Mouse (Mus musculus): Measurements from ENCODE around the gene Gm10073. TPM values are rescaled to one million over a fixed set of nuclear protein-coding genes. Genes with fewer than 3 reads are reported as not detected.
"Not testable (repeated sequence)": the region's sequence is repeated elsewhere in the genome, so short reads cannot be mapped to it uniquely, and the experiment has no call there.

The Gm10073 gene
- polyA plus RNA-seq, 1 experiment: 9.8 TPM

- H3K36me3 ChIP-seq (ENCODE audit: control insufficient read depth, insufficient read depth, low read length): no peaks in the 10 kb centered on the region
- no peaks in the 10 kb centered on the region for H3K4me1 ChIP-seq (ENCODE audit: control insufficient read depth, insufficient read depth, low read length)
- no peak overlapping the region for H3K27ac ChIP-seq (ENCODE audit: control insufficient read depth, insufficient read depth, low read depth, low read length)
- no peak overlapping the region for H3K4me3 ChIP-seq (ENCODE audit: control insufficient read depth, low read depth, low read length)
- no peaks in the 10 kb centered on the region for H3K27me3 ChIP-seq (ENCODE audit: control insufficient read depth, insufficient read depth, low read length)
- no peak for TF ChIP-seq POLR2A (IDR thresholded peaks at IDR 0.05; ENCODE audit: control insufficient read depth, low read depth, low read length)
- no peak for TF ChIP-seq CTCF (IDR thresholded peaks at IDR 0.05; ENCODE audit: control insufficient read depth, insufficient read depth, insufficient replicate concordance, low read depth, low read length)
Measured at GRCm38 (mm10) chr8:106576849-106577555, 3.7 kb upstream of the Gm10073 start.

GRCm38 (mm10) chr8:106574283-106574682 is 1.0 kb upstream of the Gm10073 start:
- Histone ChIP-seq H3K27me3 (ENCODE audit: control insufficient read depth, insufficient read depth, low read length) (no peaks in the 10 kb centered on the region), H3K4me1 (ENCODE audit: control insufficient read depth, insufficient read depth, low read length) (no peaks in the 10 kb centered on the region), H3K27ac (ENCODE audit: control insufficient read depth, insufficient read depth, low read depth, low read length) (no peak overlapping the region), H3K4me3 (ENCODE audit: control insufficient read depth, low read depth, low read length) (no peak overlapping the region), H3K36me3 (ENCODE audit: control insufficient read depth, insufficient read depth, low read length) (no peaks in the 10 kb centered on the region)
- TF ChIP-seq POLR2A (IDR thresholded peaks at IDR 0.05; ENCODE audit: control insufficient read depth, low read depth, low read length): no peak
- no peak for TF ChIP-seq CTCF (IDR thresholded peaks at IDR 0.05; ENCODE audit: control insufficient read depth, insufficient read depth, insufficient replicate concordance, low read depth, low read length)

DNA sequence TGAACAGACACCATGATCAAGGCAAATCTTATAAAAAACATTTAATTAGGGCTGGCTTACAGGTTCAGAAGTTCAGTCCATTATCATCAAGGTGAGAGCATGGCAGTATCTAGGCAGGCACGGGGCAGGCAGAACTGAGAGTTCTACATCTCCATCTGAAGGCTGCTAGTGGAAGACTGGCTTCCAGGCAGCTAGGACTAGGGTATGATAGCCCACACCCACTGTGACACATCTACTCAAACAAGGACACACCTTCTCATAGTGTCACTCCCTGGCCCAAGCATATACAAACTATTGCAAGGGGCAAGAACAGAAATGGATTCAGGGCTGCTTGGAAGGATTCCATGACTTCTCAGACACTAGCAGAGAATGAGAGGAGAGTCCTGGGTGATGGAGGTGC is 1.1 kb downstream of the Gm10073 start:
- H3K27me3 ChIP-seq (ENCODE audit: control insufficient read depth, insufficient read depth, low read length); H3K4me3 ChIP-seq (ENCODE audit: control insufficient read depth, low read depth, low read length); H3K36me3 ChIP-seq (ENCODE audit: control insufficient read depth, insufficient read depth, low read length); H3K4me1 ChIP-seq (ENCODE audit: control insufficient read depth, insufficient read depth, low read length); H3K27ac ChIP-seq (ENCODE audit: control insufficient read depth, insufficient read depth, low read depth, low read length): not testable (repeated sequence)

DNA sequence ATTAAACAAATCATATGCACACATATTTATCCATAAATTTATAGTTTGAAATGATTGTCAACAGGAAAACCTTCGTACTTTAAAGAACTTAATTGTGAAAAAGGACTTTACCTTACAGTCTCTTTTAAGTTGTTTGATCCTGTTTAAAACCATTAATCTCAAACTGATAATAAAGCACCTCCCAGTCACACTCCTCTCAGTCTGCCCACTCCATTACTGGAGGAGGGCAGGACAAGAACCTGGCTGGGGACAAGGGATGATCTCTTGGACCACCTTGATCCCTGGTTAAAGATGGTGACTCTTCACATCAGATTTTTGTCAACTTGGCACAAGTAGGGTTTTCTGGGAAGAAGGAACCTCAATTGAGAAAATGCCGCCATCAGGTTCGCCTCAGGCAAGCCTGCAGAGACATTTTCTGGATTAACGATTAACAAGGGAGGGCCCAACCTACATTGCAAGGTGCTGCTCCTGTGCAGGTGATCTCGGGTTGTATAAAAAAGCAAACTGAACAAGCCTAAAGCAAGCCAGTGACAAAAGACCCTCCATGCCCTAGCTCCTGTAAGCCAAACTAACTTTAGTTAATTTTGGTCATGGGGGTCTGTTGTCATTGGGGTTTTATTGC is 1.6 kb downstream of the Gm10073 start:
- no peak for TF ChIP-seq POLR2A (IDR thresholded peaks at IDR 0.05; ENCODE audit: control insufficient read depth, low read depth, low read length)
- no peak for TF ChIP-seq CTCF (IDR thresholded peaks at IDR 0.05; ENCODE audit: control insufficient read depth, insufficient read depth, insufficient replicate concordance, low read depth, low read length)
- H3K27me3 ChIP-seq (ENCODE audit: control insufficient read depth, insufficient read depth, low read length): no peaks in the 10 kb centered on the region

GRCm38 (mm10) chr8:106570386-106570785 is 2.9 kb downstream of the Gm10073 start:
- Histone ChIP-seq H3K4me1 (ENCODE audit: control insufficient read depth, insufficient read depth, low read length) (no peaks in the 10 kb centered on the region), H3K36me3 (ENCODE audit: control insufficient read depth, insufficient read depth, low read length) (no peaks in the 10 kb centered on the region), H3K27ac (ENCODE audit: control insufficient read depth, insufficient read depth, low read depth, low read length) (no peak overlapping the region), H3K27me3 (ENCODE audit: control insufficient read depth, insufficient read depth, low read length) (no peaks in the 10 kb centered on the region), H3K4me3 (ENCODE audit: control insufficient read depth, low read depth, low read length) (no peak overlapping the region)
- TF ChIP-seq CTCF (IDR thresholded peaks at IDR 0.05; ENCODE audit: control insufficient read depth, insufficient read depth, insufficient replicate concordance, low read depth, low read length) (no peak), POLR2A (IDR thresholded peaks at IDR 0.05; ENCODE audit: control insufficient read depth, low read depth, low read length) (no peak)

More for the DNA sequence above, 1.6 kb downstream of the Gm10073 start:
- Histone ChIP-seq H3K4me3 (ENCODE audit: control insufficient read depth, low read depth, low read length) (no peak overlapping the region), H3K27ac (ENCODE audit: control insufficient read depth, insufficient read depth, low read depth, low read length) (no peak overlapping the region), H3K36me3 (ENCODE audit: control insufficient read depth, insufficient read depth, low read length) (no peaks in the 10 kb centered on the region), H3K4me1 (ENCODE audit: control insufficient read depth, insufficient read depth, low read length) (no peaks in the 10 kb centered on the region)

GRCm38 (mm10) chr8:106569006-106569405 is 4.3 kb downstream of the Gm10073 start:
- Histone ChIP-seq H3K4me1 (ENCODE audit: control insufficient read depth, insufficient read depth, low read length) (no peaks in the 10 kb centered on the region), H3K4me3 (ENCODE audit: control insufficient read depth, low read depth, low read length) (no peak overlapping the region), H3K27me3 (ENCODE audit: control insufficient read depth, insufficient read depth, low read length) (no peaks in the 10 kb centered on the region), H3K36me3 (ENCODE audit: control insufficient read depth, insufficient read depth, low read length) (no peaks in the 10 kb centered on the region), H3K27ac (ENCODE audit: control insufficient read depth, insufficient read depth, low read depth, low read length) (no peak overlapping the region)
- no peak for TF ChIP-seq CTCF (IDR thresholded peaks at IDR 0.05; ENCODE audit: control insufficient read depth, insufficient read depth, insufficient replicate concordance, low read depth, low read length)
- TF ChIP-seq POLR2A (IDR thresholded peaks at IDR 0.05; ENCODE audit: control insufficient read depth, low read depth, low read length): no peak

GRCm38 (mm10) chr8:106563691-106564182 is 9.5 kb downstream of the Gm10073 start:
- H3K4me1 ChIP-seq (ENCODE audit: control insufficient read depth, insufficient read depth, low read length): peaks cover 21% of the 10 kb centered on the region
- no peaks in the 10 kb centered on the region for H3K36me3 ChIP-seq (ENCODE audit: control insufficient read depth, insufficient read depth, low read length)
- no peak overlapping the region for H3K27ac ChIP-seq (ENCODE audit: control insufficient read depth, insufficient read depth, low read depth, low read length)
- H3K4me3 ChIP-seq (ENCODE audit: control insufficient read depth, low read depth, low read length): no peak overlapping the region
- no peaks in the 10 kb centered on the region for H3K27me3 ChIP-seq (ENCODE audit: control insufficient read depth, insufficient read depth, low read length)
- TF ChIP-seq CTCF (IDR thresholded peaks at IDR 0.05; ENCODE audit: control insufficient read depth, insufficient read depth, insufficient replicate concordance, low read depth, low read length) (no peak), POLR2A (IDR thresholded peaks at IDR 0.05; ENCODE audit: control insufficient read depth, low read depth, low read length) (no peak)

All from testis, adult 2 months (tissue).